Mouse (Mus musculus): ENCODE results near the gene Vmn1r34. TPM values are rescaled to one million over a fixed set of nuclear protein-coding genes. Genes with fewer than 3 reads are reported as not detected.
"Not testable (repeated sequence)": the region's sequence is repeated elsewhere in the genome, so short reads cannot be mapped to it uniquely, and the experiment has no call there.

Gene Vmn1r34
- total RNA-seq (2015) (not detected in 2 replicates), total RNA-seq (2017) (not detected in 2 replicates)

GRCm38 (mm10) chr6:66643779-66644178 lies at the start of gene Vmn1r34:
Gene Vmn1r34, minus strand, starts transcription at chr6:66643879.
- no peak for ATAC-seq (ENCODE audit: poor library complexity, severe bottlenecking)

GRCm38 (mm10) chr6:66685806-66686205 lies 42.1 kb upstream of the Vmn1r34 start, which contains the start of gene Vmn1r35:
Gene Vmn1r35, minus strand, starts transcription at chr6:66685906.
- no peak for ATAC-seq (ENCODE audit: poor library complexity, severe bottlenecking)

GRCm38 (mm10) chr6:66618182-66618581 lies 25.5 kb downstream of the Vmn1r34 start, which contains the start of gene Vmn1r33:
Gene Vmn1r33, minus strand, starts transcription at chr6:66618282.
- ATAC-seq (ENCODE audit: poor library complexity, severe bottlenecking) = not testable (repeated sequence)

- ATAC-seq (ENCODE audit: poor library complexity, severe bottlenecking) = peak; percentile 64
These were observed 47.9 kb downstream of the Vmn1r34 start for GRCm38 (mm10) chr6:66595804-66596203.

Other genes starting within 250 kb of the Vmn1r34 start
- 156 and 172 TPM in 2 replicates for gene Mad2l1, start 108.5 kb downstream of the Vmn1r34 start, total RNA-seq (2015)
- 112 and 113 TPM in 2 replicates for gene Mad2l1, start 108.5 kb downstream of the Vmn1r34 start, total RNA-seq (2017)
- gene Vmn1r32, start 83.8 kb downstream of the Vmn1r34 start, total RNA-seq (2015) = not detected in 2 replicates
- not detected in 2 replicates for gene Vmn1r32, start 83.8 kb downstream of the Vmn1r34 start, total RNA-seq (2017)
- not detected in 2 replicates for gene Vmn1r33, start 25.6 kb downstream of the Vmn1r34 start, total RNA-seq (2015)
- gene Vmn1r33, start 25.6 kb downstream of the Vmn1r34 start, total RNA-seq (2017) = not detected in 2 replicates
- not detected in 2 replicates for gene Vmn1r35, start 42.0 kb upstream of the Vmn1r34 start, total RNA-seq (2015)
- gene Vmn1r35, start 42.0 kb upstream of the Vmn1r34 start, total RNA-seq (2017) = not detected in 2 replicates
- gene Vmn1r36, start 75.3 kb upstream of the Vmn1r34 start, total RNA-seq (2015) = not detected in 2 replicates
- not detected in 2 replicates for gene Vmn1r36, start 75.3 kb upstream of the Vmn1r34 start, total RNA-seq (2017)
- gene Vmn1r37, start 85.5 kb upstream of the Vmn1r34 start, total RNA-seq (2015) = not detected in 2 replicates
- gene Vmn1r37, start 85.5 kb upstream of the Vmn1r34 start, total RNA-seq (2017) = not detected in 2 replicates
- not detected in 2 replicates for gene Vmn1r38, start 138.7 kb upstream of the Vmn1r34 start, total RNA-seq (2015)
- gene Vmn1r38, start 138.7 kb upstream of the Vmn1r34 start, total RNA-seq (2017) = not detected in 2 replicates
- gene Vmn1r39, start 166.7 kb upstream of the Vmn1r34 start, total RNA-seq (2015) = not detected in 2 replicates
- gene Vmn1r39, start 166.7 kb upstream of the Vmn1r34 start, total RNA-seq (2017) = not detected in 2 replicates